Mouse (Mus musculus) lung, postnatal 10 days (tissue): Measurements from ENCODE around the gene Bpgm.

Experiments
- DNase-seq: peaks from one replicate; pipeline ENCODE4 v3.0.0; 2021

Bpgm gene

GRCm38 (mm10) chr6:34533055-34533454, 57.0 kb downstream of the Bpgm start:
- no peak for DNase-seq

GRCm38 (mm10) chr6:34533896-34534295, 57.9 kb downstream of the Bpgm start:
- DNase-seq: no peak

GRCm38 (mm10) chr6:34542866-34543265, 66.9 kb downstream of the Bpgm start:
- peak; percentile 32 for DNase-seq

- DNase-seq: no peak
These were observed 67.5 kb downstream of the Bpgm start for GRCm38 (mm10) chr6:34543303-34544206.

GRCm38 (mm10) chr6:34544207-34544602, 68.2 kb downstream of the Bpgm start:
- no peak for DNase-seq

GRCm38 (mm10) chr6:34545286-34545685, 69.3 kb downstream of the Bpgm start:
- DNase-seq: peak; percentile 61

GRCm38 (mm10) chr6:34548406-34548990, 72.5 kb downstream of the Bpgm start:
- peak; percentile 64 for DNase-seq

GRCm38 (mm10) chr6:34549017-34549416, 73.0 kb downstream of the Bpgm start:
- peak; percentile 66 for DNase-seq

- no peak for DNase-seq
These were observed 76.6 kb downstream of the Bpgm start for GRCm38 (mm10) chr6:34552489-34553157.

GRCm38 (mm10) chr6:34554291-34554997, 78.4 kb downstream of the Bpgm start:
- DNase-seq: no peak
